ENCODE assay signal across 9 mouse cellular contexts in genomic region chr17:25642032-25642431, GRCm38 (mm10).
A peak's percentile ranks its signal among the peaks of the same experiment; 100 is the strongest.
DNase-seq lines count a peak whose midpoint lies in the region; TF ChIP-seq lines count a peak whose summit lies in the region.
"Had no signal": no experiment of that assay in that cellular context is flagged by ENCODE, and none has a peak within 500 bp of the region (broad histone marks: within the 10 kb centered on the region; RNA-seq: fewer than 3 reads in every experiment).

No protein-coding gene starts in this region.

- no peak overlapping the region for H3K9ac ChIP-seq in CH12.LX (ENCODE audit: insufficient read depth, low read depth)

- in situ Hi-C loops in CH12.LX (cut with MboI; ENCODE audit: low pct_ligation_motif_present, low pct_unique_long_range_greater_than_20kb, low sequenced_read_pairs), result no loop called here

- H3K4me3 ChIP-seq in CH12.LX (replicated peaks in 1 of 3; ENCODE audit: low read depth in 2 of 3, low read length in 2 of 3, poor library complexity in 1 of 3), result no peak overlapping the region
- H3K4me3 ChIP-seq in cerebellum, adult 2 months (replicated peaks; ENCODE audit: insufficient read depth, low read depth, low read length), result no peak overlapping the region

- no peak overlapping the region for H3K4me2 ChIP-seq in CH12.LX (ENCODE audit: insufficient read depth, low read depth, poor library complexity, severe bottlenecking)

- TF ChIP-seq EP300 in CH12.LX (IDR thresholded peaks at IDR 0.05; ENCODE audit: low read length), result no peak

- H3K4me1 ChIP-seq in CH12.LX (ENCODE audit: control insufficient read depth in 1 of 2, insufficient read depth in 2 of 2), result peaks cover 28 to 44% of the 10 kb centered on the region in 2 experiments
- 0 out of 2 replicates have a peak, but pooled peaks cover under 1% of the 10 kb centered on the region for H3K4me1 ChIP-seq in cerebellum, adult 2 months (ENCODE audit: control insufficient read depth, insufficient read depth, low read length)

- dilution Hi-C loops in CH12.LX (cut with MboI; ENCODE audit: extremely low pct_ligation_motif_present, extremely low pct_unique_long_range_greater_than_20kb, low sequenced_read_pairs), result no loop called here

- 55% methylated on average over 8 of the region's 8 CpGs for WGBS in cerebellum, adult 2 months

- no peaks in the 10 kb centered on the region for H3K79me2 ChIP-seq in CH12.LX (replicated peaks; ENCODE audit: control insufficient read depth, extremely low read depth, insufficient read depth, poor library complexity, severe bottlenecking)

- TF ChIP-seq RAD21 in CH12.LX (IDR thresholded peaks at IDR 0.05; ENCODE audit: low read depth, low read length), result no peak

- DNase-seq in layer of hippocampus, adult 11-12 months (ENCODE audit: low spot score), result peak; percentile 59
- no peak for DNase-seq in layer of hippocampus, postnatal 36 days
- DNase-seq in CH12.LX (ENCODE audit: extremely low read depth), result peak; percentile 16
- peak; percentile 76 for DNase-seq in adrenal gland, postnatal 25 days
- DNase-seq in heart, postnatal 25 days (ENCODE audit: low spot score), result peak; percentile 38
- no peak for DNase-seq in embryo, embryonic 9.5 days (ENCODE audit: extremely low spot score)
- DNase-seq in left cerebral cortex, postnatal 25 days (ENCODE audit: low spot score in 2 of 2), result no peak
- DNase-seq in cerebellum, adult 2 months, result no peak
- DNase-seq: cerebellum, adult 9-11 months had no signal

- no peak for TF ChIP-seq CTCF in CH12.LX (conservative IDR thresholded peaks at IDR 0.05 in 1 of 2, IDR thresholded peaks at IDR 0.05 in 1 of 2; ENCODE audit: low read depth in 2 of 2, low read length in 2 of 2)
- no peak for TF ChIP-seq CTCF in cerebellum, adult 2 months (IDR thresholded peaks at IDR 0.05; ENCODE audit: borderline replicate concordance, insufficient read depth, low read depth, low read length)

- no peaks in the 10 kb centered on the region for H3K27me3 ChIP-seq in CH12.LX (replicated peaks)
- H3K27me3 ChIP-seq in cerebellum, adult 2 months (ENCODE audit: control insufficient read depth, insufficient read depth, low read length), result no peaks in the 10 kb centered on the region

- peaks cover 2 to 33% of the 10 kb centered on the region in 2 experiments for H3K36me3 ChIP-seq in CH12.LX (replicated peaks in 1 of 2; ENCODE audit: control insufficient read depth in 1 of 2, insufficient read depth in 1 of 2, low read length in 1 of 2)

- TF ChIP-seq POLR2A in CH12.LX (IDR thresholded peaks at IDR 0.05; ENCODE audit: low read depth, low read length), result no peak
- TF ChIP-seq POLR2A in cerebellum, adult 2 months (IDR thresholded peaks at IDR 0.05; ENCODE audit: borderline replicate concordance, insufficient read depth, low read length), result no peak

- H3K27ac ChIP-seq in CH12.LX (ENCODE audit: insufficient read depth, low read depth), result no peak overlapping the region
- no peak overlapping the region for H3K27ac ChIP-seq in cerebellum, adult 2 months (ENCODE audit: insufficient read depth, low read length)

- H3K9me3 ChIP-seq in CH12.LX (replicated peaks; ENCODE audit: low read length), result no peaks in the 10 kb centered on the region

- intact Hi-C loops in heart, postnatal 25 days (cut with DNase I), result no loop called here
- intact Hi-C loops in left cerebral cortex, postnatal 25 days (cut with DNase I), result no loop called here

TF ChIP-seq in CH12.LX, 34 proteins besides CTCF, POLR2A, EP300 and RAD21:
- TF ChIP-seq ZMIZ1 (IDR thresholded peaks at IDR 0.05; ENCODE audit: low read depth, low read length), result no peak
- TF ChIP-seq TCF12 (IDR thresholded peaks at IDR 0.05; ENCODE audit: low read depth, low read length), result no peak
- no peak for TF ChIP-seq ELF1 (IDR thresholded peaks at IDR 0.05; ENCODE audit: low read depth, low read length)
- no peak for TF ChIP-seq JUN (IDR thresholded peaks at IDR 0.05; ENCODE audit: insufficient read depth, low read depth, low read length)
- no peak for TF ChIP-seq ZC3H11A (IDR thresholded peaks at IDR 0.05; ENCODE audit: low read depth, low read length)
- no peak for TF ChIP-seq BHLHE40 (IDR thresholded peaks at IDR 0.05; ENCODE audit: low read depth, low read length)
- TF ChIP-seq NRF1 (IDR thresholded peaks at IDR 0.05; ENCODE audit: low read depth, low read length), result no peak
- TF ChIP-seq GABPA (IDR thresholded peaks at IDR 0.05; ENCODE audit: insufficient replicate concordance, low read depth, low read length), result no peak
- TF ChIP-seq ZKSCAN1 (IDR thresholded peaks at IDR 0.05; ENCODE audit: borderline replicate concordance, low read depth, low read length), result no peak
- TF ChIP-seq ETS1 (conservative IDR thresholded peaks at IDR 0.05; ENCODE audit: low read depth, low read length), result no peak
- TF ChIP-seq TBP (conservative IDR thresholded peaks at IDR 0.05; ENCODE audit: low read depth, low read length), result no peak

Comparison
In these comparisons a context has a peak if more than half of its experiments do, and no peak if none do; other contexts are left out.
1. DNase-seq: peak in layer of hippocampus, adult 11-12 months (single experiment), CH12.LX (single experiment), adrenal gland, postnatal 25 days (single experiment) and heart, postnatal 25 days (single experiment); none in layer of hippocampus, postnatal 36 days (0 of 2), embryo, embryonic 9.5 days (single experiment), left cerebral cortex, postnatal 25 days (0 of 2) and cerebellum, adult 2 months (0 of 2).